Mouse (Mus musculus) A20 (cell line): ENCODE data around the gene Cacng8.

ENCODE experiments used
- DNase-seq: peaks from one replicate; pipeline ENCODE4 v3.0.0-alpha.2; 2011; ENCODE audit warnings: low read depth, low spot score

Cacng8 gene

GRCm38 (mm10) chr7:3390413-3391080 is at the start of gene Cacng8:
Gene Cacng8 (plus strand): TSS chr7:3390683.
- no peak for DNase-seq

- no peak for DNase-seq
Measured at GRCm38 (mm10) chr7:3343861-3344260, 46.6 kb upstream of the Cacng8 start.

- no peak for DNase-seq
Measured at GRCm38 (mm10) chr7:3345301-3345700, 45.2 kb upstream of the Cacng8 start.

DNA sequence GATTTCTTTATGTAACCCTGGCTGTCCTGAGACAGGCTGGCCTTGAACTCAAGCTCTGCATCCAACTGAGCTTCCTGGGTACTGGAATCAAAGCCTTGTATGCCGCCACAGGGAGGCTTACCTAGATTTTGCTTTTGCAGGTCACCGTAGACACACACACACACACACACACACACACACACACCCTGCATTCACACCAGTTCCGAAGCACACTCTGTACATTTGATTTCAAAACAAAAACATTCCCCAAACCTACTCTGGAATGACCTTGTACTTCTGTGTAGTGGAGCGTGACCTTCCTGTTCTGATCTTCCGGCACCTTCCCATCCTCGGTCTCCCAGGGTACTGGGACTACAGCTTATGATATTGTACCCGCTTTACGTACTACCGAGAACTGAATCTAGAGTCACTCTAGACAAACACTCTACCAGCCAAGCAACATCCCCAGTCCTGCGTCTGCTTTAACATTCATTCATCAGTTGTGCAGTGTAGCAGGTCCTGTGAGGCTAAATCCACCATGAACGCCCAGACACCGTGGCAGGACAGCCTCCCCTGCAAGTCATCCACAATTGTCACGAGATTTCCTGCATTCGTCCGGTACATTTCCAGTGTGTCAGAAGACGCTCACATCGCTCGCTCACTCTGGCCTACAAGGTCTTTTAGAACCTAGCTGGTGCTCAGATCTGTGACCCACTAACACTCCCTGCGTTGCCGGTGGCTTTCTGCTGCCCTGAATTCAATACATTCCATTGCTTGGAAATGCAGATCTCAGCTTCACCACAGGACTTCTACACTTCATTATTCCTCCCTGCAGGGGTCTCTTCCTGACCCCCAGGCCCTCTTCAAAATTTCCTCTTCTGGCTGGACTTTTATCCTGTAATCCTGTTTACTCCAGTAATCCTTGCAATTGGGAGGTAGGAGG is 42.9 kb upstream of the Cacng8 start:
- no peak for DNase-seq

- DNase-seq = no peak
Measured at GRCm38 (mm10) chr7:3348326-3348725, 42.2 kb upstream of the Cacng8 start.

- no peak for DNase-seq
Measured at GRCm38 (mm10) chr7:3349775-3350174, 40.7 kb upstream of the Cacng8 start.

DNA sequence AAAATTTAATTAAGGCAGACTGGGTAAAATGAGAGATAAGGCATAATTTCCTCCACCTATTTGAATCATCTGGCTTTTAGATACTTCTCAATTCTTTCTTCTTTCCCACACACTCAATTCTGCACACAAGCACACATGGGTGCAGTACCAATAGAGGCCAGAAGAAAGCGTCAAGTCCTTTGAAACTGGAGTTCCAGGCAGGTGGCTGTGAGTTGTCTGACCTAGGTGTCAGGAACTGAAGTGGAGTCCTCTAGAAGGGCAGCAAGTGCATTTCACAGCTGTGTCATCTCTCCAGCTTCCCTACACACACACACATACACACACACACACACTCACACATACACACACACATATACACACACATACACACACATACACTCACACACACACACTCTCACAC is 38.9 kb upstream of the Cacng8 start:
- no peak for DNase-seq

DNA sequence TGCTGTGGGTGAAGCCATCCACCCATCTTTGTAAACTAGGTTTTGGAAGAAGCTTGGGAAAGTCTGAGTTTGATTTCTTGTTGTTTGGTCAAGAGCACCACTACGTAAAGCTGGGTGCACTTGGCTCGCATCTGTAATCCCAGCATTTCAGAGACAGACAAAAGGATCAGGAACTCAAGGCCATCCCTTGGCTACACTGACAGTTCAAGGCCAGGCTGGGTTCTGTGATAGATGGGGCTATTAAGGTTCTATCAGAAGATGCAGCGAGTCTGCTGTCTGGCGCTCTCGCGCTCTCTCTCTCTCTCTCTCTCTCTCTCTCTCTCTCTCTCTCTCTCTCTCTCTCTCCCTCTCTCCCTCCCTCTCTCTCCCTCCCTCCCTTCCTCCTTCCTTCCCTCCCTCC is 35.6 kb upstream of the Cacng8 start:
- no peak for DNase-seq

GRCm38 (mm10) chr7:3360678-3361077 is 29.8 kb upstream of the Cacng8 start:
- no peak for DNase-seq

DNA sequence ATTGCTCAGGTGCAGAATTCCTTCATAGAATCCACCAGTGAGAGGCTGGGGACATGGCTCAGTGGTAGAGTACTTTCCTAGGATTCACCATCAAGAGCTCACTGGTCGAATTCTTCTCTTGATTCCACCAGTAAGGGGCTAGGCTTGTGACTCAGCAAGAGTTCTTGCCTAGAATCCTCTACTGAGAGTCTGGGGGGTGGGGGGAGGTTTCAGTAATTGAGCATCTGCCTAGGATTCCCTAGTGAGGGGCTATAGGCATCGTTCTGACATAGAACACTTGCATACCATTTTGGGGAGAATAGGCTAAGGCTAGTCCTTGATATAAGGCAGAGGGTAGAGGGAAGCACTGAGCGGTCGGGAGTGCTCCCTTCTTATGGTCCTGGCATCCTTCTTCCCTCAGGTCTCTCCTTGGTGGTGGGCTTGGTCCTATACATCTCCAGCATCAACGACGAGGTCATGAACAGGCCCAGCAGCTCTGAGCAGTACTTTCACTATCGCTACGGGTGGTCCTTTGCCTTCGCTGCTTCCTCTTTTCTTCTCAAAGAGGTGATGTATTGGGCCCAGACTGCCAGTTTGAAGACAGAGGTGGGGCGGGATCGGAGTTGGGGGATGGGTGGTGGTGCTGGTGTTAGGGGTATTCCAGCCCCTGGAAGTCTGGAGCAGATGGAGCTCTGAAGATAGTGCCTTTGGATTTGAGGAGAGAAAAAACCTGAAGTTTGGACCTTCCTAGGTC is 24.8 kb upstream of the Cacng8 start:
- peak; percentile 85 for DNase-seq

DNA sequence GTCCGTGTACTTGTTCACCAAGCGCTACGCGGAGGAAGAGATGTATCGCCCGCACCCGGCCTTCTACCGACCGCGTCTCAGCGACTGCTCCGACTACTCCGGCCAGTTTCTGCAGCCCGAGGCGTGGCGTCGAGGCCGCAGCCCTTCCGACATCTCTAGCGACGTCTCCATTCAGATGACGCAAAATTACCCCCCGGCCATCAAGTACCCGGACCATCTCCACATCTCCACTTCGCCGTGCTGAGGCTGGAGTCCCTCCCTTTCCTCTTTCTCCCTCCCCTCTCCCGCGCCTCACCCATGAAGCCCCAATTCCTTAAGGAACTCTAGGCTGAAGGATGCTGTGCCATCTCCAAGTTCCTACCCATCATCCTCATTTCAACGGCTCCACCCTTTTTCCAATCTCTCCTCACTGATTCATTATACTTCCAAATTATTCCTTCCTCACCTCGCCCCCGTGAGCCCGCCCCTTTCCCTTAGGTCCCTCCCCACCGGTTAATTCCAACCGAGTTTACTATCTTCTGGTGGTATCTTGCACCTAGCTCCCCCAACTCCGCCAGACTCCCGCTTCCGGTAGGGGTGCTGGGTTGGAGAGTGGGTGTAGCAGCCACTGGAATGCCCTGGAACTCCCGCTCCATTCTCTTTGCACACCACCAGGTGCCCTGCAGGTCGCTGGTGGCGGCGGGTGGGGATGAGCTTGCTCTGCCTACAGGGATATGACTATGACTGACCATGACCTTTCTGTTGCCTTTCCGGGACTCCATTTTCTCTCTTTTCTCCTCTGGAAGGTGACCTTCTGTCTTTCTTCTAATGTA is 23.6 kb upstream of the Cacng8 start:
- no peak for DNase-seq

- DNase-seq = no peak
Measured at GRCm38 (mm10) chr7:3367569-3367968, 22.9 kb upstream of the Cacng8 start.

- DNase-seq = no peak
Measured at GRCm38 (mm10) chr7:3368311-3368710, 22.2 kb upstream of the Cacng8 start.

DNA sequence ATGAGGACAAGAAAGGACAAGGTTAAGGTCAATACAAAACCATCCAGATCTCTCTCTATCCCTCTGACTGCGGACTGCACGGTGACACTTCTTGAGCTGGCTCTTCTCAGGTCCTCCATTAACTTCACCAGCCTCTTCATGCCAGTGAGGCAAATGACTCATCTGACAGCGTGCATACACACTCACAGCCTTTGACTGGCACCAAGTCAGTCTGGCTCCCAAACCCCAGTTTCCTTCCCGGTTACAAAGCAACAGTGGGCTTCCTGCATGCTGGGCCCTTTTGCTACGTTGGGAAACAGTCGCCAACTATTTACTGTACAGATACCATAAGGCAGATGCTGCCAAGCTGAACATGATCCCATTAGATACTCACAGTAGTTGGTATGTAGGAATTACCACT is 21.3 kb upstream of the Cacng8 start:
- DNase-seq = no peak

GRCm38 (mm10) chr7:3370407-3370806 is 20.1 kb upstream of the Cacng8 start:
- no peak for DNase-seq

GRCm38 (mm10) chr7:3372376-3372775 is 18.1 kb upstream of the Cacng8 start:
- DNase-seq = no peak

GRCm38 (mm10) chr7:3373754-3374153 is 16.7 kb upstream of the Cacng8 start:
- no peak for DNase-seq

GRCm38 (mm10) chr7:3376831-3377230 is 13.7 kb upstream of the Cacng8 start:
- peak; percentile 80 for DNase-seq

DNA sequence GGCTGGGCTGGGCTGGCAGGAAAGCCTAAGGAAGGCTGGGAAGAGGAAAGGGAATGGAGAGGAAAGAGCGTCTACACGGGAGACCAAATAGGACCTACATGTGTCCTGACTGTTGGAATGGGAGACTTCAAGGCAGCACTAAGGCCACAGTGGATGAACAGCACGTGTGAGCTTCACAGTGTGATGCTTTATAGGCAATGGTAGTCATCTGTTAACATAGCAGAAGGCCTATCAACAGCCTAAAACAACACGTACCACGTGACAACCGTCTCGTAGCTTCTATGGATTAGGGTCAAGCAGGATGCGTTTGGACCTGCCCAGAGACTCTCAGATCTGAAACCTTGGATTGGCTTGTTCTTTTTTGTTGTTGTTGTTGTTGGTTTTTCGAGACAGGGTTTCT is 8.4 kb upstream of the Cacng8 start:
- DNase-seq = no peak

GRCm38 (mm10) chr7:3384807-3385319 is 5.6 kb upstream of the Cacng8 start:
- DNase-seq = no peak

- DNase-seq = no peak
Measured at GRCm38 (mm10) chr7:3386036-3386730, 4.3 kb upstream of the Cacng8 start.
